Mouse (Mus musculus) G1E (cell line): ENCODE results near the gene Zbtb45.

Experiments
- CTCF ChIP-seq: IDR thresholded peaks from 2 replicates; pipeline ENCODE4 v1.5.1; 2012; ENCODE audit warnings: low read depth, low read length, inconsistent platforms, mixed read lengths
- GATA1 ChIP-seq: IDR thresholded peaks from 2 replicates; pipeline ENCODE4 v1.6.1; 2012; ENCODE audit warnings: borderline replicate concordance, low read length, inconsistent platforms, mixed read lengths
- POLR2AphosphoS5 ChIP-seq: IDR thresholded peaks from 2 replicates; pipeline ENCODE4 v1.6.1; 2012; ENCODE audit warnings: low read depth, low read length, inconsistent platforms; ENCODE audit not compliant: insufficient replicate concordance

DNA sequence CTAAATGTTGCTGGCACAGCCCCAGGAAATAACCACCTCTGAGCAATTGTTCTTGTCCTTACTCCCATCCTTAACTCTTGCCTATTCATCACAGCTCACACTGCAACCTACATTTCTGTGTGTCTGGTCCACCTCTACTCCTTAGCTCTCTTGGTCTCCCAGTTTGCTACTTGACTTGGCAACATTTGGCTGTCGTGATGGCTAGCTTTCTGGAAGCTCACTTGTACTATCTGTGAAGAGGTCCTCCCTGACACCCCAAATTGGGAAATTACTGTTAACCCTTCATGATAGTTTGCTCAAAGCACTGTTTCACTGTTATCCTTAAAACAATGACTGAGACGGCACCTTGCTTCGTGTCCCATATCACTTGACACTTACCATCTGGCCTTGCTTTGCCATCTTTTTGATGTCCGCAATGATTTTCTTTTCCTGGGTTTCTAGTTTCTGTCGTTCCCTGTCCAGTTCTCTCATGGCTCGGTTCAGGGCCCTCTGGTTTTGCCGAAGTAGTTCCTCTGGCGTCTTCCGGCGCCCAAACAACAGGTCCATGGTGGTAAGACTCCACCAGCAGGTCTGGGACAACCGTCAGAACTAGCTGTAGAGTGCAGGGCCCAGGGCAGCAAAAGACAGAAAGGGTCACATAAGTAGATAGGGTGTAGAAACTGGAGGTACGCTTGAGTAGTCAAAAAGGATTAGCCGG, 23.8 kb upstream of the Zbtb45 start:
- no peak for TF ChIP-seq CTCF
- peak; percentile 29; the same call in 1 of the 2 replicates for TF ChIP-seq POLR2AphosphoS5
- TF ChIP-seq GATA1, result no peak
